Mouse (Mus musculus) G1E (cell line): Measurements from ENCODE around the gene Tmem129. TPM values are rescaled to one million over a fixed set of nuclear protein-coding genes. Genes with fewer than 3 reads are reported as not detected.

Experiments
- ATAC-seq: 2 replicates; pipeline ENCODE4 v1.8.0; 2016; ENCODE audit warnings: mild to moderate bottlenecking; ENCODE audit not compliant: insufficient number of reproducible peaks, poor library complexity, low FRiP score, severe bottlenecking; ENCODE audit errors: extremely low read depth
- DNase-seq: peaks from one replicate; pipeline ENCODE4 v3.0.0; 2012; ENCODE audit warnings: low spot score
- H3K27me3 ChIP-seq: 2 replicates; pipeline ENCODE4 v1.6.1; 2012; ENCODE audit warnings: mild to moderate bottlenecking, low read length, inconsistent platforms; ENCODE audit not compliant: insufficient read depth
- H3K36me3 ChIP-seq: replicated peaks from 2 replicates; pipeline ENCODE3; 2012; ENCODE audit warnings: mild to moderate bottlenecking, inconsistent platforms
- H3K4me1 ChIP-seq: 2 replicates; pipeline ENCODE4 v1.6.1; 2012; ENCODE audit warnings: low read depth, low read length, inconsistent platforms, mixed read lengths; ENCODE audit not compliant: insufficient read depth
- H3K4me3 ChIP-seq: 2 replicates; pipeline ENCODE4 v1.5.1; 2012; ENCODE audit warnings: low read depth, mild to moderate bottlenecking, inconsistent platforms, low read length, moderate library complexity, mixed read lengths
- H3K9me3 ChIP-seq: replicated peaks from 2 replicates; pipeline ENCODE4 v1.6.1; 2012; ENCODE audit warnings: inconsistent platforms
- CTCF ChIP-seq: IDR thresholded peaks from 2 replicates; pipeline ENCODE4 v1.5.1; 2012; ENCODE audit warnings: low read depth, low read length, inconsistent platforms, mixed read lengths
- GATA1 ChIP-seq: IDR thresholded peaks from 2 replicates; pipeline ENCODE4 v1.6.1; 2012; ENCODE audit warnings: borderline replicate concordance, low read length, inconsistent platforms, mixed read lengths
- GATA2 ChIP-seq: IDR thresholded peaks from 2 replicates; pipeline ENCODE4 v1.6.1; 2012; ENCODE audit warnings: low read depth, low read length, inconsistent platforms, borderline replicate concordance
- POLR2AphosphoS5 ChIP-seq: IDR thresholded peaks from 2 replicates; pipeline ENCODE4 v1.6.1; 2012; ENCODE audit warnings: low read depth, low read length, inconsistent platforms; ENCODE audit not compliant: insufficient replicate concordance
- TAL1 ChIP-seq: conservative IDR thresholded peaks from 2 replicates; pipeline ENCODE4 v1.6.1; 2012; ENCODE audit warnings: low read depth, low read length, inconsistent platforms, mixed read lengths
- polyA plus RNA-seq: library from polyadenylated mRNA; stranded (reverse); fragments of >175 nt; gene quantifications from 2 replicates; pipeline ENCODE4 v1.2.3, GENCODE M21; 2012
- total RNA-seq, 2 experiments: library from RNA; stranded (forward) in 1 of 2; stranded (reverse) in 1 of 2; fragments of 200-1000 nt in 1 of 2; fragments of >200 nt in 1 of 2; fragmentation: Nextera tagmentation in 1 of 2; gene quantifications; 2 replicates each; pipeline ENCODE4 v1.2.3; 2014 to 2017

Gene Tmem129
- total RNA-seq (2014; fragmentation: Nextera tagmentation): 20.7 and 22.3 TPM in 2 replicates
- total RNA-seq (2017): 29.2 and 30.0 TPM in 2 replicates
- polyA plus RNA-seq: 12.9 and 13.7 TPM in 2 replicates

GRCm38 (mm10) chr5:33657787-33658663 is at the start of gene Tmem129, which contains the start of gene Tacc3:
TSS of gene Tmem129 (minus strand) at chr5:33658416.
TSS of gene Tacc3 (plus strand) at chr5:33658128.
- no peak for TF ChIP-seq GATA1
- no peak for TF ChIP-seq POLR2AphosphoS5
- no peak for TF ChIP-seq CTCF
- TF ChIP-seq TAL1: no peak
- no peak for TF ChIP-seq GATA2
- no peaks in the 10 kb centered on the region for H3K27me3 ChIP-seq
- peak within 1 kb of the TSS; percentile 93 for H3K4me3 ChIP-seq
- H3K4me1 ChIP-seq: peaks cover 60% of the 10 kb centered on the region
- peak; percentile 88 for ATAC-seq
- peaks cover 69% of the 10 kb centered on the region for H3K36me3 ChIP-seq
- H3K9me3 ChIP-seq: no peaks in the 10 kb centered on the region
- DNase-seq: peak; percentile 97

- Histone ChIP-seq H3K27me3 (peaks cover 61% of the 10 kb centered on the region), H3K4me1 (no peaks in the 10 kb centered on the region), H3K4me3 (no peak overlapping the region), H3K9me3 (no peaks in the 10 kb centered on the region), H3K36me3 (no peaks in the 10 kb centered on the region)
- ATAC-seq (no peak), DNase-seq (no peak)
- TF ChIP-seq TAL1: no peak
- TF ChIP-seq GATA2: no peak
- TF ChIP-seq GATA1: no peak
- no peak for TF ChIP-seq CTCF
- TF ChIP-seq POLR2AphosphoS5: no peak
Observed at GRCm38 (mm10) chr5:33707163-33707562, 48.9 kb upstream of the Tmem129 start.

GRCm38 (mm10) chr5:33706350-33706629 is 48.1 kb upstream of the Tmem129 start:
- H3K36me3 ChIP-seq: no peaks in the 10 kb centered on the region
- peaks cover 70% of the 10 kb centered on the region for H3K27me3 ChIP-seq
- TF ChIP-seq GATA1 (no peak), POLR2AphosphoS5 (no peak)
- no peak for ATAC-seq
- no peaks in the 10 kb centered on the region for H3K4me1 ChIP-seq
- no peaks in the 10 kb centered on the region for H3K9me3 ChIP-seq
- no peak overlapping the region for H3K4me3 ChIP-seq
- DNase-seq: no peak

- no peak for ATAC-seq
- Histone ChIP-seq H3K4me3 (no peak overlapping the region), H3K27me3 (peaks cover 75% of the 10 kb centered on the region), H3K36me3 (no peaks in the 10 kb centered on the region), H3K4me1 (no peaks in the 10 kb centered on the region), H3K9me3 (no peaks in the 10 kb centered on the region)
- DNase-seq: no peak
- TF ChIP-seq GATA2: no peak
- TF ChIP-seq POLR2AphosphoS5: no peak
Observed at GRCm38 (mm10) chr5:33705612-33706349, 47.6 kb upstream of the Tmem129 start.

- no peak overlapping the region for H3K4me3 ChIP-seq
- no peaks in the 10 kb centered on the region for H3K36me3 ChIP-seq
- peaks cover 82% of the 10 kb centered on the region for H3K27me3 ChIP-seq
- no peak for DNase-seq
- H3K4me1 ChIP-seq: no peaks in the 10 kb centered on the region
- TF ChIP-seq POLR2AphosphoS5: no peak
- no peak for TF ChIP-seq GATA1
- TF ChIP-seq CTCF: no peak
- no peak for TF ChIP-seq GATA2
- no peak for TF ChIP-seq TAL1
- ATAC-seq: no peak
- no peaks in the 10 kb centered on the region for H3K9me3 ChIP-seq
Observed at GRCm38 (mm10) chr5:33704945-33705611, 46.9 kb upstream of the Tmem129 start.

GRCm38 (mm10) chr5:33703999-33704398 is 45.8 kb upstream of the Tmem129 start:
- Histone ChIP-seq H3K36me3 (no peaks in the 10 kb centered on the region), H3K9me3 (no peaks in the 10 kb centered on the region), H3K4me3 (no peak overlapping the region), H3K4me1 (no peaks in the 10 kb centered on the region), H3K27me3 (peaks cover 79% of the 10 kb centered on the region)
- TF ChIP-seq CTCF: no peak
- no peak for TF ChIP-seq GATA1
- no peak for TF ChIP-seq POLR2AphosphoS5
- no peak for TF ChIP-seq GATA2
- no peak for TF ChIP-seq TAL1
- ATAC-seq (no peak), DNase-seq (no peak)
